ENCODE assay signal across 8 mouse cellular contexts in genomic region chr12:108903600-108904275, GRCm38 (mm10). TPM values are rescaled to one million over a fixed set of nuclear protein-coding genes. Genes with fewer than 3 reads are reported as not detected.
DNase-seq lines count a peak whose midpoint lies in the region; ATAC-seq and TF ChIP-seq lines count a peak whose summit lies in the region.

No protein-coding gene starts in this region.

- no peak overlapping the region for H3K27ac ChIP-seq in liver, embryonic 12.5 days
- H3K27ac ChIP-seq in forebrain, embryonic 15.5 days (replicated peaks) = no peak overlapping the region
- peak overlapping the region; percentile 56; the same call in 1 of the 2 replicates for H3K27ac ChIP-seq in midbrain, embryonic 12.5 days (replicated peaks)

- whole genome bisulfite sequencing in liver, embryonic 12.5 days (ENCODE audit: insufficient replicate concordance) = 84% methylated on average over 8 of the region's 8 CpGs
- 65% methylated on average over 8 of the region's 8 CpGs for WGBS in forebrain, embryonic 15.5 days
- 77% methylated on average over 8 of the region's 8 CpGs for WGBS in midbrain, embryonic 12.5 days

- no peaks in the 10 kb centered on the region for H3K27me3 ChIP-seq in liver, embryonic 12.5 days (replicated peaks)
- no peaks in the 10 kb centered on the region for H3K27me3 ChIP-seq in forebrain, embryonic 15.5 days
- no peaks in the 10 kb centered on the region for H3K27me3 ChIP-seq in midbrain, embryonic 12.5 days

- peak; percentile 37 for DNase-seq in liver
- DNase-seq in brain, embryonic 14.5 days (ENCODE audit: low read depth) = peak; percentile 94
- peak; percentile 50 for DNase-seq in induced T-regulatory cell, adult 2 months (ENCODE audit: low read depth)
- DNase-seq in left cerebral cortex, adult 9 months (ENCODE audit: low spot score in 2 of 2) = peak; percentile 43 to 88
- peak; percentile 83 for DNase-seq in telencephalon, adult 2 months (ENCODE audit: low read depth, low spot score)

- no peak for ATAC-seq in liver, embryonic 12.5 days
- ATAC-seq in forebrain, embryonic 15.5 days (replicated peaks) = 0 out of 2 replicates have a peak, but pooled peaks have one; percentile 35
- no peak for ATAC-seq in midbrain, embryonic 12.5 days (ENCODE audit: low FRiP score, low read depth)

- H3K36me3 ChIP-seq in liver, embryonic 12.5 days = peaks cover 4% of the 10 kb centered on the region; the same call in 1 of the 2 replicates
- no peaks in the 10 kb centered on the region for H3K36me3 ChIP-seq in forebrain, embryonic 15.5 days
- H3K36me3 ChIP-seq in midbrain, embryonic 12.5 days = no peaks in the 10 kb centered on the region

- no peak for TF ChIP-seq POLR2A in brain, embryonic 14.5 days (IDR thresholded peaks at IDR 0.05; ENCODE audit: borderline replicate concordance, extremely low read depth, insufficient read depth, insufficient read length, poor library complexity, severe bottlenecking)

- H3K9me3 ChIP-seq in liver, embryonic 12.5 days (replicated peaks) = no peaks in the 10 kb centered on the region
- H3K9me3 ChIP-seq in forebrain, embryonic 15.5 days = no peaks in the 10 kb centered on the region
- no peaks in the 10 kb centered on the region for H3K9me3 ChIP-seq in midbrain, embryonic 12.5 days

- no peak overlapping the region for H3K4me3 ChIP-seq in liver, embryonic 12.5 days
- H3K4me3 ChIP-seq in forebrain, embryonic 15.5 days = no peak overlapping the region
- H3K4me3 ChIP-seq in midbrain, embryonic 12.5 days = no peak overlapping the region

- H3K4me2 ChIP-seq in liver, embryonic 12.5 days = no peak overlapping the region
- no peak overlapping the region for H3K4me2 ChIP-seq in forebrain, embryonic 15.5 days (replicated peaks)
- H3K4me2 ChIP-seq in midbrain, embryonic 12.5 days (replicated peaks) = no peak overlapping the region

- H3K9ac ChIP-seq in liver, embryonic 12.5 days = no peak overlapping the region
- no peak overlapping the region for H3K9ac ChIP-seq in forebrain, embryonic 15.5 days (replicated peaks)
- H3K9ac ChIP-seq in midbrain, embryonic 12.5 days (replicated peaks) = no peak overlapping the region

- TF ChIP-seq CTCF in brain, embryonic 14.5 days (IDR thresholded peaks at IDR 0.05; ENCODE audit: borderline replicate concordance, extremely low read depth, insufficient read depth, insufficient read length) = peak; percentile 70

- H3K4me1 ChIP-seq in liver, embryonic 12.5 days = no peaks in the 10 kb centered on the region
- H3K4me1 ChIP-seq in forebrain, embryonic 15.5 days = peaks cover 29% of the 10 kb centered on the region
- H3K4me1 ChIP-seq in midbrain, embryonic 12.5 days = peaks cover 42% of the 10 kb centered on the region

RNA-seq across cellular contexts. Expression of gene Wars, which starts 9.8 kb away (rescaled TPM):
- polyA plus RNA-seq in liver, embryonic 12.5 days (2016; fragmentation: Nextera tagmentation; extraction: Ambion mirVana) = 58.8 and 61.7 TPM in 2 replicates
- 107 and 119 TPM in 2 replicates for polyA plus RNA-seq in brain, embryonic 14.5 days (2012; rRNA removed)
- 104 and 107 TPM in 2 replicates for polyA plus RNA-seq in forebrain, embryonic 15.5 days (2015; fragmentation: Nextera tagmentation; extraction: Ambion mirVana)
- polyA plus RNA-seq in midbrain, embryonic 12.5 days (2016; fragmentation: Nextera tagmentation; extraction: Ambion mirVana) = 124 TPM in 2 replicates

RNA-seq across cellular contexts. Expression of gene Wdr25, which starts 10.3 kb away (rescaled TPM):
- 5.2 and 5.3 TPM in 2 replicates for polyA plus RNA-seq in liver, embryonic 12.5 days (2016; fragmentation: Nextera tagmentation; extraction: Ambion mirVana)
- 11.0 and 13.8 TPM in 2 replicates for polyA plus RNA-seq in brain, embryonic 14.5 days (2012; rRNA removed)
- polyA plus RNA-seq in forebrain, embryonic 15.5 days (2015; fragmentation: Nextera tagmentation; extraction: Ambion mirVana) = 6.4 and 9.5 TPM in 2 replicates
- polyA plus RNA-seq in midbrain, embryonic 12.5 days (2016; fragmentation: Nextera tagmentation; extraction: Ambion mirVana) = 8.6 and 9.0 TPM in 2 replicates

Comparison
In these comparisons a context has a peak if more than half of its experiments do, and no peak if none do; other contexts are left out.
1. DNase-seq: peak in every context shown above with its lines; median percentile 94 in brain, embryonic 14.5 days; 83 in telencephalon, adult 2 months; 66 in left cerebral cortex, adult 9 months; 50 in induced T-regulatory cell, adult 2 months; 37 in liver.